Mouse (Mus musculus) 3T3-L1 (cell line): ENCODE measurements around the gene Psmd8.
"Not testable (repeated sequence)": the region's sequence is repeated elsewhere in the genome, so short reads cannot be mapped to it uniquely, and the experiment has no call there.

Source experiments
- DNase-seq: peaks from one replicate; pipeline ENCODE4 v3.0.0-alpha.2; 2015; ENCODE audit warnings: low read depth, low spot score

Psmd8 gene

DNA sequence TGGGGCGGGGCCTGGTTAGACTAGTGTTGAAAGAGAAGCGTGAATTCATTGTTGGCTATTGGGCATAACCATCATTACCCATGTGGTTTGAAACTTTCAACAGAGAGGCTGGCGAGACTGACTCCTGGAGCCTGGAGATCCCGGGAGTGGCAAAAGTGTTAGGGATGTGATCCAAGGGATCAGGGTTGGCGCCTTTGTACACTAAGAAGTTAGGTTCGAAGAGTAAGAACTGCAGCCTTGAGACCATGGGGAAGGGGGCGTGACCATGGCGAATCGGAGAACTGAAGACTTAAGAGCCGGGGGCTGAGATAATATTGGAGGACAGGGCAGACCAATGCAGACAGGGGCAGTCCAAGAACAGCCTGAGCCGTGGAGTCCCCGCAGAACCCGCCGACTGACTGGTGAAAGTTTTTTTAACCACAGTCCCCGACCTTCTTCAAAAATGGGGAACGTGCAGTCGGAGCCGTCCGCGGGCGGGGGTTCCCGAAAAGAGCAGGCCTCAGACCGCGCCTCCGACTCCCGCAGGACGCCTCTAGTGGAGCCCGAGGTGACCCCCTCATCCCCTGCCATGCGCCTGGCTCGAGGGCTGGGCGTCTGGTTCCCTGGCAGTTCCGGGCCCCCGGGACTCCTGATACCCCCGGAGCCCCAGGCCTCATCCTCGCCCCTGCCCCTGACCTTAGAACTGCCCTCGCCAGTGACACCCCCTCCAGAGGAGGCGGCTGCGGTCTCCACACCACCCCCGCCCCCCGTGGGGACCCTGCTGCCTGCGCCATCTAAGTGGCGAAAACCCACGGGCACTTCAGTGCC, 9.5 kb downstream of the Psmd8 start:
- DNase-seq: peak; percentile 74

DNA sequence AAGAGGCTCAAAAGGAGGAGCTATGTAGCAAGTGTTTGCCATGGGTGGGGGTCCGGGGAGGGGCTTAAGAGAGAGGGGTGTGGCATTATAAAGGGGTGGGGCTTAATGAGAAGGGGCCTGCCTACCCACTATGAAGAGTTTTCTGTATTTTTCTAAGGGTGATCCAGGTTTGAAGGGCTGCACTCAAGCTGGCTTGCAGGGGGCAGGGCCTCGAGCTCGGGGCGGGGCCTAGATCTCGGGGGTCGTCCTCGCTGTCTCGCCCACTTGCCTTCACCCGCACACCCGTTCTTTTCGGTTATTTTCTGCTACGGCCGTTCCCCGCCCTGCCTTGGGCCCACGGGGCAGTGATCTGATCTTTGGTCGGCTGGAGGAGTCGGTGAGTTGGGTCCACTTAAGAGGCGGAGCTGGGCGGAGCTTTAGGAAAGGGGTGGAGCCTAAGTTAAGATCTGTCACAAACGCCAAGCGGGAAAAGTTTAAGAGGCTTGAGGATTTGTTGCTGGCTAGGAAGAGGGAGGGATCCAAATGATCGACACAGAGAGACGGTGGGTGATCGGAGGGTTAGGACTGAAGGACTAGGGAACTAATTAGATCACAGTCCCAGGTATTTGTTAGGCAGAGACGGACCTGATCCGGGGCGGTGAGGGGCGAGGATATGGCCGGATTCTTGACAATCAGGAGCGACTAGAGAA, 10.3 kb downstream of the Psmd8 start, which contains the start of the genes Ggn and Spred3:
Gene Ggn (plus strand): TSS at position 145 of the 689 bp plus-strand sequence.
Gene Spred3 (minus strand): TSS at position 346 of the 689 bp plus-strand sequence.
- DNase-seq: peak; percentile 88

DNA sequence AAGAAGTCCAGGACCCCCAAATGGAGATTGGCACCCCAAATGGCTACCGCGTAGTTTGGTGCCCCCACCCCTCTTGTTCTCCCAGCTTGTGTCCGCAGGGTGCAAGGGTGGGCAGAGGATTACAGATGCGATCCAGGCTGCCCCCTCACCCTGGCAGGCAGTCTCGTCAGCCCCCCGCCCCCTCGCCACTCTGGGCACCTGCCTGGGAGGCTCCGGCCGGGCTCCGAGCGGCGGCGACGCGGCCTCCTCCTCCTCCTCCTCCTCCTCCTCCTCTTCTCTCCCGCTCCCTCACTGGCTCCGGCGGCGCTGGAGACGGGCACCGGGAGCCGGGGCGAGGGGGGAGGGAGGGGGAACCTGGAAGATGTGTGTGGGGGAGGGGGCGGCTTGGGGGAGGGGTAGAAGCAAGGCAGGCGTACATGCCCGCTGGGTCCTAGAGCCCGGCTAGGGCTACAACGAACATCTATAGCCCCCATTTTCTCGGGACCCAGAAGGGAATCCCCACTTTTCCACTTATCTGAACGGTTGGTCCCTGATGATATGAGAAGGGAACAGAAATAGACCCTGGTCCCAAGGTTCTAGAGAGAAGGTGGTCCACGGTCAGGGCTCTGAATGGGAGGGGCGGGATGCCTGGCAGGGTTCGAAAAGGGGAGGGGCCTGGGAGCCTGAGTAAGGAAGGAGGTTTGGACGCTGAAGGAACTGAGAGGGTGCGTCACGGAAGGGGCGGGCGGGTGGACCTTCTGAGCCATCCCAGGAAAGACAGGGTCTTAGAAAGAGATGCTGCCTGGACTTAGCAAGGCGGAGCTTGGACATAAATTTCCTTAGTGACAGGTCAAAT, 11.1 kb downstream of the Psmd8 start:
- peak; percentile 96 for DNase-seq

DNA sequence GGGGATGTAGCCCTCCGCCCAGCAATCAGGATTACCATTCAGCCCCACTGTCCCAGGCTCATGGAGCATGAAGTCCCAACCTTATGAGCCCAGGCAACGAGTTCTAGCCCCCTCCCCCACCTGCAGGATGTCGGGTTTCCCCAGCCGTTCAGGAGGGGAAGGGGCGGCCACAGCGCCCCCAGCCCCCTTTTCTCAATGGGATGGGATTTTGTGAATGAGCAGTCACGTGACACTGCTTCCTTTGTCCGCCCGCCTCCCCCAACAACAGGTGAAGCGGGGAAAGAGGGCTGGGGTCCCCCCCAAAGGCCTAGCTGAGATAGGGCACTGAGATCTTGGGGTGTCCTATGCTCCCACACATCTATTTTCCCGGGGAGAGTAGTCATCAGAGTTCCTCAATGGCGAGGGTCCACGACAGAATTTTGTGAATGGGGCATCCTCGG, 11.7 kb downstream of the Psmd8 start:
- DNase-seq: peak; percentile 8

DNA sequence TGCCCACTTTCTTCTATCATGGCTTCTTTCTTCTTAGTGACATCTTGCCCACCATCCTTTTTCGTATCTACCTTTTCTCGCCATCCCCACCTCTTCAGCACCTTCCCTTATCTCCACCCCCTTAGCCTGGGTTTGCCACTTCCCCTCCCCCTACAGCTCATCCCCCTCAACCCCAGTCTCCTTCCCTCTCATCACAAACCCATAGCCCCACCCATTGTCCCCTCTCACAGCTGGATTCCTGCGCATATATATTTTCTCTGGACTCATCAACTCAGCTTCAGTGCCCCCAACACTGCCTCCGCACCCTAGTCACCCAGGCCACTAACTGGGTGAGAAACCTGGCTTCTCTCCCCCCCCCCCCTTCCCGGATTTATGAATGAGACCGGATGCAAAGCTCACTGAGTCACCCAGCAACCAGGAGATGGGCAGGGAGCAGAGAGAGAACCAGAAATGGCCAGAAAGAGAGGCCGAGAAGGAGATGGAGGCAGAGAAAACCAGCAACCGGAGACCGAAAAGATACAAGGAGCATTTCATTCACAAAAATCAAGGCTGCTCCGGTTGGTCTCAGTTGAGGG, 12.3 kb downstream of the Psmd8 start:
- peak; percentile 56 for DNase-seq

GRCm38 (mm10) chr7:29167656-29168055, 12.8 kb downstream of the Psmd8 start:
- no peak for DNase-seq

GRCm38 (mm10) chr7:29162750-29163525, 17.6 kb downstream of the Psmd8 start:
- DNase-seq: no peak

- no peak for DNase-seq
Measured at GRCm38 (mm10) chr7:29162294-29162693, 18.2 kb downstream of the Psmd8 start.

DNA sequence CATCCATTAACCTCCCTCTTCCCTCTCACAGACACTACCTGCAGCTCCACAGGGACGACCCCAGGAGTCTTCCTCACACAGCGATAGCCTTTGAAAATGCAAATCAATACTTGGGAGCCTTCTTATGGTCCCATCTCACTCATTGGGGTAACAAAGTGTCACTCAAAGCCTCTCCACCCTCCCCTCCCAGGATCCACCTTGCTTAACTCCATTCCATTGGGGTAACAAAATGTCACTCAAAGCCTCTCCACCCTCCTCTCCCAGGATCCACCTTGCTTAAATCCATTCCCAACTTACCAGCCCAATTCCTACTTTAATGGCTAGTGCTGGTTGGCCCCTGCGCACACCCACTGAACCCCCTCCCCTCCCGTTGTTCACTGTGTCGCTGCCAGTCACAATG, 22.2 kb downstream of the Psmd8 start:
- DNase-seq: no peak

DNA sequence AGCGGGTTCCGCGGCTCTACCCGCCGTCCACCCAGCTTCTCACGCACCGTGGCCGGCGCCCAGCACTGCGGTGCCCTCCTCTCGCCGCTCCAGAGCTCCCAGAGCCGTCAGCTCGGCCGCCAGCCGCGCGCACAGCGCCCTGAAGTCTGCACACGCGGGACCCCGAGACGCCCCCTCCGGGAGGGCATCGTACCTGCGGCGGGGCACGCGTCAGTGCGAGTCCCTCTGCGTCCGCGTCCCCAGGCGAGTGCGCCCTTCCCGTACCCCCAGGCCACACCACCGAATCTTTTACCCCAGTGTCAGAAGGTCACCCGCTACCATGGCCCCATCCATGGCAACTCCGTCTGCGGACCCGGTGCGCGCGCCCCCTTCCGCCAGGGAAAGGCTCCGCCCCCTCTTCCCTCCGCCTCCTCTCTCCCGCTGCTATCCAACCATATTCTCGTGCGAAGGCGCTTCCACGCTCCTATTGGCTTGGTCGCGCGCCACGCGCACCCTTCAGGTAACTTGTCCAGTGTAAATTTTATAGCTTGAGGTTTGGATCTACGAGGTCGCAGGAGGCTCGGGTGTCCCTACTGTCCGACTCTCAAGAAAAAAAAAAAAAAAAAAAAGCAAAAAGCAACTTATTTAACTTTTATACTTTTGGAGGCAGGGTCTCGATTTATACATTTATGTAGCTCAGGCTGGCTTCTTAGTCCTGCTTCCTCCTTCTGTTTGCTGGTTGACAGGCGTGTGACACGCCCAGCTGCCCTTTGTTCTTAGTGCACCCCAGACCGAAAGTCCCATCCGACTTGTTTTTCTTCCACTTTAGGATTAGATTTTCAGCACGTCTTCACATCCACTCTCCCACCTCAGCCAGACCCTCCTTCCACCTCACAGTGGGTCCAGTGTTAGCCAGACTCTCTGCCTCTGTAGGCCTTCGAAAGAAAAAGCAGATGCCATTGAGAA, 24.4 kb downstream of the Psmd8 start, which contains the start of gene Fam98c:
Gene Fam98c (minus strand): TSS at position 397 of the 945 bp plus-strand sequence.
- DNase-seq: peak; percentile 73

DNA sequence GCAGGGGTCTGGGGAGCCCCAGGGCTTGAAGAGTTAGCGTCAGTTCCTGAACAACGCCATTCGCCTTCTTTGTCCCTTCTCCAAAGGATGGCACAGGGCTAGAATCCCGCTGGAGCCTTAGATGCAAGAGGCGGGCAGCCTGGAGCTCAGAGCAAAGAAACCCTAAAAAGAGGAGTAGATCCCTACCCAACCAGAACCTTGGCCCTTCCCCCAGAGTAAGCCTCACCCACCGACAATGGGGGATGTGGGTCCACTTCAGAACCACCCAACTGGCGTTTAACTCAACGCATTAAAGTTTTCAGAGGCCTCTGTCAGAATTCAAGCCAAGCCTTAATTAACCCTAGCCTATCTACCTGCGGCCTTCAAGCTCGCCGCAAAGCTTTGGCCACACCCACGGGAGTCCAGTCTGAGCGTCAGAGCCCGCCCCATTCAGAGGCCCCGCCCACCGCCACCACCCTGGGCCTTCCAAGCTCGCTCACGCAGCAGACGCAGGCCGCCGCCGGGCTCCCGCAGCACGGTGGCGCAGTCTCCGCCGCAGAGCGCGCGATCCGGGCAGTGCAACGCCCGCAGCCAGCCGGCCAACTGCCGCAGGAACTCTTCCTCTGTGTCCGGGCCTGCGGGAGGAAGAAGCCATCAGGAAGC, 25.2 kb downstream of the Psmd8 start:
- peak; percentile 76 for DNase-seq

GRCm38 (mm10) chr7:29154018-29154720, 26.3 kb downstream of the Psmd8 start:
- no peak for DNase-seq

GRCm38 (mm10) chr7:29151486-29151885, 29.0 kb downstream of the Psmd8 start:
- DNase-seq: no peak

DNA sequence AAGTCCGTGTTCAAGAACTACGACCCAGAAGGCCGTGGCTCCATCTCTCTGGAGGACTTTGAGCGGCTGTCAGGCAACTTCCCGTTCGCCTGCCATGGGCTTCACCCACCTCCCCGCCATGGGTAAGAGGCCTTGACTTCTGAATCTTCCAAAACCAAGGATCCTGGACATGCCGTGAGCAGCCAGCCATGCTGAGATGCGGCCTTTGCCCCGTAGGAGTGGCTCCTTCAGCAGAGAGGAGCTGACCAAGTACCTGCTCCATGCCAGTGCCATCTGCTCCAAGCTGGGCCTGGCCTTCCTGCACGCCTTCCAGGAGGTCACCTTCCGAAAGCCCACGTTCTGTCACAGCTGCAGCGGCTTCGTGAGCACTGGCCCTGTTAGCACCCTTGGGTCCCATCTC, 31.7 kb downstream of the Psmd8 start:
- DNase-seq: no peak

DNA sequence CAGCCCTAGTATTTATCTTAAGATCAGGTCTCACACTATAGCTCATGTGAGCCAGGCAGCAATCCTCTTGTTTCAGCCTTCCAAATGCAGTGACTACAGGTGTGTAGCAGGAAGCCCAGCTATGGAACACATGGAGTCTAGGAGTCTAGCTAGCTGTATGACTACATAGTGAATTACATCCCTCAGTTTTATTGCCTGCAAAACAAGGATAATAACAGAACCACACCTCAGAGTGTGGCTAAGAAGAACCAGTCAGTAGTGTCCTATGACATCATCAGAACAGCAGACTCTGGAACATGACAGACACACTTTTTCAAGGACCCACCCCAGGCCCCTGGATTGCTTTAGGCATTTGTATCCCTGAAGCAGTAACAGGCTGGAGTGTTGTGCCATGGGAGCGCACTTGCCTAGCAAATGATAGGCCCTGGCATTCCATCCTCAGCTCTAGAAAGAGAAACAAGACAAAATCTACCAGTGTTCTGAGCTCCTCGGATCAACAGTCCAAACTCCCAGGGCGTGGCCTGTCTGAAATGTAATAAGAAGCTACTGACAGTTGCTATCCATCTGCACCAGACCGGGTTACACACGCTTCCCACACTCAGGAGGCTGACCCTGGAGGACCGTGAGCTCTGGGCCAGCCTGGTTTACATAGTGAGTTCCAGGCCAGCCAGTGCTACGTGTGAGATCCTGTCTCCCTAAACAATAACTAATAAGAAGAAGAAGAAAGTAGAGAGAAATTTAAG, 33.7 kb downstream of the Psmd8 start:
- no peak for DNase-seq

DNA sequence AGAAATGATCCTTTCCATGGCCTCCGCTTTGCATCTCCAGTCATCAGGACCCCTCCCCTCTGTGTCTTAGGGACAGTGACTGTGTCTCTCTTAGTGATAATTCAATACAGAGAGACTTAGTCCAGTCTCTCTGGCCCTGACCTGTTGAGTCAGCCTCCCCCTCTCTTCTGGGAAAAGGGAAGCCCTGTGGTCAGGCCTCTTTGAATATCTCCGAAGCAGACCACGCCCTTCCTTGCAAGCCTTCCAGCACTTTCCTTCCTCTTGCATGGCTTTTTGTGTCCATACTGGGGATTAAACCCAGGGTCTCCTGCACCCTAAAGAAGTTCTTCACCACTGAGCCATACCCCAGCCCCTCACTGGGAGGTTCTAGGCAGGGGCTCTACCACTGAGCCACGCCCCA, 36.5 kb downstream of the Psmd8 start:
- DNase-seq: peak; percentile 35

GRCm38 (mm10) chr7:29141416-29141815, 39.1 kb downstream of the Psmd8 start:
- DNase-seq: no peak

DNA sequence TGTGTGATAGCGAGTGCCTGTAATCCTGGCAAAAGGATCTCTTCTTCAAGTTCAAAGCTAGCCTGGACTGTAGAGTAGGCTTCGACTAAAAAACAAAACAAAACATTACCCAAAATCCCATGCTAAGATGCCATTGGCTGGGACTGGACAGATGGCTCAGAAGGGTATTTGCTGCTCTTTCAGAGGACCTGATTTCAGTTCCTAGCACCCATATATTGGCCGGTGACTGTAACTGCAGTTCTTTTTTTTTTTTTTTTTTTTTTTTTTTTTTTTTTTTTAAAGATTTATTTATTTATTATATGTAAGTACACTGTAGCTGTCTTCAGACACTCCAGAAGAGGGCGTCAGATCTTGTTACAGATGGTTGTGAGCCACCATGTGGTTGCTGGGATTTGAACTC, 41.3 kb downstream of the Psmd8 start:
- not testable (repeated sequence) for DNase-seq
